Mouse (Mus musculus): ENCODE measurements around the gene Sirt3.

- no peak for TF ChIP-seq CTCF (IDR thresholded peaks at IDR 0.05; ENCODE audit: extremely low read depth, insufficient read depth, insufficient read length, insufficient replicate concordance)
- no peak for TF ChIP-seq POLR2A (IDR thresholded peaks at IDR 0.05; ENCODE audit: low read depth, low read length)
Measured at GRCm38 (mm10) chr7:140864761-140865160, 17.3 kb downstream of the Sirt3 start.

Data from spleen, adult 2 months (tissue).